Mouse (Mus musculus) bone marrow, adult 2 months (tissue): ENCODE measurements at regions not wholly inside any gene's neighbourhood (a gene's known extent, or its start where the extent isn't known, plus 50 kb on each side); places are given as distances from the start of the nearest gene placed in this dataset.

Experiments
- H3K27ac ChIP-seq: fragments of 200-500 bp; 2 replicates; pipeline ENCODE4 v1.5.1; 2012; ENCODE audit warnings: low read depth, mild to moderate bottlenecking, control low read depth, inconsistent platforms, low read length; ENCODE audit not compliant: control insufficient read depth, poor library complexity, insufficient read depth
- H3K4me1 ChIP-seq: fragments of 200-500 bp; 2 replicates; pipeline ENCODE4 v1.6.1; 2011; ENCODE audit warnings: low read length; ENCODE audit not compliant: control insufficient read depth, insufficient read depth
- H3K4me3 ChIP-seq: fragments of 200-500 bp; replicated peaks from 2 replicates; pipeline ENCODE3; 2011; ENCODE audit warnings: mild to moderate bottlenecking, low read depth, low read length, control low read depth; ENCODE audit not compliant: control insufficient read depth
- CTCF ChIP-seq: fragments of 200-500 bp; IDR thresholded peaks from 2 replicates; pipeline ENCODE4 v1.5.1; 2011; ENCODE audit warnings: low read length, control low read depth; ENCODE audit not compliant: control insufficient read depth, insufficient read depth
- POLR2A ChIP-seq: fragments of 200-500 bp; IDR thresholded peaks from 2 replicates; pipeline ENCODE4 v1.6.1; 2011; ENCODE audit warnings: low read depth, mild to moderate bottlenecking, control low read depth, low read length, borderline replicate concordance; ENCODE audit not compliant: control insufficient read depth
- WGBS: fragments of 180-500 bp; shearing (Covaris S2); methylation state at CpG from one replicate; pipeline ENCODE4 v1.1.7; 2018; 5-methylcytosine and 5-hydroxymethylcytosine counted together

GRCm38 (mm10) chr6:100013949-100014348 is 273.3 kb downstream of the Rybp start:
- H3K27ac ChIP-seq: no peak overlapping the region
- no peaks in the 10 kb centered on the region for H3K4me1 ChIP-seq
- no peak for TF ChIP-seq POLR2A
- 2% methylated on average over 6 of the region's 6 CpGs for WGBS
- H3K4me3 ChIP-seq: no peak overlapping the region

- WGBS: 1% methylated on average over 17 of the region's 17 CpGs
- no peak overlapping the region for H3K4me3 ChIP-seq
- no peak overlapping the region for H3K27ac ChIP-seq
- TF ChIP-seq CTCF: no peak
- TF ChIP-seq POLR2A: no peak
- no peaks in the 10 kb centered on the region for H3K4me1 ChIP-seq
Measured at GRCm38 (mm10) chr6:100011520-100012062, 275.7 kb downstream of the Rybp start.

- TF ChIP-seq CTCF (no peak), POLR2A (no peak)
- no peaks in the 10 kb centered on the region for H3K4me1 ChIP-seq
- no peak overlapping the region for H3K4me3 ChIP-seq
- H3K27ac ChIP-seq: no peak overlapping the region
- WGBS: 32% methylated on average over 9 of the region's 9 CpGs
Measured at GRCm38 (mm10) chr6:100010954-100011481, 276.3 kb downstream of the Rybp start.

- Histone ChIP-seq H3K4me3 (no peak overlapping the region), H3K4me1 (no peaks in the 10 kb centered on the region), H3K27ac (no peak overlapping the region)
- WGBS: 75% methylated on average over 13 of the region's 13 CpGs
- TF ChIP-seq POLR2A (no peak), CTCF (no peak)
Measured at GRCm38 (mm10) chr6:99999711-100000365, 273.6 kb upstream of the Prok2 start.

GRCm38 (mm10) chr6:99995970-99996956 is 270.1 kb upstream of the Prok2 start:
- Histone ChIP-seq H3K27ac (no peak overlapping the region), H3K4me3 (no peak overlapping the region), H3K4me1 (no peaks in the 10 kb centered on the region; the same call in 1 of the 2 replicates)
- WGBS: 80% methylated on average over 15 of the region's 15 CpGs
- TF ChIP-seq POLR2A (no peak), CTCF (no peak)

- no peak overlapping the region for H3K27ac ChIP-seq
- no peak overlapping the region for H3K4me3 ChIP-seq
- WGBS: 61% methylated on average over 3 of the region's 3 CpGs
- TF ChIP-seq POLR2A (no peak), CTCF (no peak)
- H3K4me1 ChIP-seq: no peaks in the 10 kb centered on the region; the same call in 1 of the 2 replicates
Measured at GRCm38 (mm10) chr6:99994026-99994425, 267.8 kb upstream of the Prok2 start.

GRCm38 (mm10) chr6:99991079-99991478 is 264.9 kb upstream of the Prok2 start:
- H3K27ac ChIP-seq: no peak overlapping the region
- no peak for TF ChIP-seq CTCF
- TF ChIP-seq POLR2A: no peak
- WGBS: 12% methylated on average over 7 of the region's 7 CpGs
- H3K4me1 ChIP-seq: no peaks in the 10 kb centered on the region; the same call in 1 of the 2 replicates
- no peak overlapping the region for H3K4me3 ChIP-seq

GRCm38 (mm10) chr6:99990604-99991003 is 264.4 kb upstream of the Prok2 start:
- Histone ChIP-seq H3K4me1 (no peaks in the 10 kb centered on the region; the same call in 1 of the 2 replicates), H3K4me3 (no peak overlapping the region), H3K27ac (no peak overlapping the region)
- TF ChIP-seq CTCF: no peak
- TF ChIP-seq POLR2A: no peak
- 83% methylated on average over 6 of the region's 6 CpGs for WGBS
